Comparison of ENCODE assay signal across 23 mouse cellular contexts in the genomic region with DNA sequence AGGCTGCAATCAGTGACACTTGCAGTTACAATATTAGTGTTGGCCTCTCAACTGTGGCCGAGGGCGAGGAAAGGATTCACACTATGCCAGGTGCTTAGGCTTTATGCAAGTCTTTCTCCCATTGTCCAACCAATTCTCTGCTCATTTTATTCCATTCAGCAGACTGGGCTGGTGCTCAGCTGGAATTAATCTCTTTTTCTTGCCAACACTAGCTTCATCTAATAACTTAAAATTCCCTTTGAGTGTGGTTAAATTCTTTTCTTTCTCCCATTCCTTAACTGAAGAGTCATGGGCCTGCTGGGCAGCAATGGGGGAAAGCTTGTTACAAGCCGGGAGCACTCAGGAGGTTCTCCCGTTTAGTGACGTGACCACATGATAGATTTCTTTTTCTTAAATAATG. TPM values are rescaled to one million over a fixed set of nuclear protein-coding genes. Genes with fewer than 3 reads are reported as not detected.
DNase-seq lines count a peak whose midpoint lies in the region; ATAC-seq and TF ChIP-seq lines count a peak whose summit lies in the region.
"Had no signal": no experiment of that assay in that cellular context is flagged by ENCODE, and none has a peak within 500 bp of the region (broad histone marks: within the 10 kb centered on the region; RNA-seq: fewer than 3 reads in every experiment).

No protein-coding gene starts in this region.

- H3K9me3 ChIP-seq in hindbrain, postnatal 0 days (ENCODE audit: low read length), result no peaks in the 10 kb centered on the region
- H3K9me3 ChIP-seq in hindbrain, embryonic 14.5 days (ENCODE audit: control insufficient read depth, low read length), result no peaks in the 10 kb centered on the region
- H3K9me3 ChIP-seq: embryonic facial prominence, embryonic 10.5 days; embryonic facial prominence, embryonic 12.5 days; forebrain, embryonic 10.5 days; forebrain, embryonic 12.5 days had no signal

- DNase-seq in hindbrain, postnatal 0 days (ENCODE audit: low spot score), result no peak
- DNase-seq in hindbrain, embryonic 14.5 days (ENCODE audit: low spot score), result no peak
- no peak for DNase-seq in left cerebral cortex, adult 2 months (ENCODE audit: extremely low spot score in 1 of 2, low spot score in 2 of 2)
- no peak for DNase-seq in left cerebral cortex, adult 18-20 months (ENCODE audit: low spot score in 2 of 2)
- DNase-seq in NIH3T3 (ENCODE audit: low read depth), result peak; percentile 4
- DNase-seq in embryo, embryonic 10.5 days (ENCODE audit: low spot score), result no peak
- no peak for DNase-seq in kidney, postnatal 36 days
- DNase-seq: adrenal gland, adult 2 months; adrenal gland, postnatal 10 days; adrenal gland, postnatal 25 days; cerebellum, adult 11 months; cerebellum, adult 18-20 months; cerebellum, adult 8-10 months; cerebellum, adult 9-11 months; cerebellum, postnatal 14 days; cerebellum, postnatal 36 days had no signal

- 46% methylated on average over 5 of the region's 5 CpGs for WGBS in hindbrain, postnatal 0 days
- 50% methylated on average over 5 of the region's 5 CpGs for WGBS in hindbrain, embryonic 14.5 days

- no peak for ATAC-seq in hindbrain, postnatal 0 days
- no peak for ATAC-seq in hindbrain, embryonic 14.5 days (ENCODE audit: low FRiP score)
- ATAC-seq: forebrain, embryonic 14.5 days; forebrain, embryonic 16.5 days had no signal

- intact Hi-C loops in left cerebral cortex, adult 2 months (cut with DNase I), result no loop called here

- no peaks in the 10 kb centered on the region for H3K4me1 ChIP-seq in hindbrain, postnatal 0 days (ENCODE audit: insufficient read depth, low read length)
- H3K4me1 ChIP-seq in hindbrain, embryonic 14.5 days (replicated peaks; ENCODE audit: control insufficient read depth, insufficient read depth, low read length), result no peaks in the 10 kb centered on the region
- H3K4me1 ChIP-seq: embryonic facial prominence, embryonic 12.5 days had no signal

- H3K27me3 ChIP-seq in hindbrain, postnatal 0 days (ENCODE audit: insufficient read depth, low read length), result no peaks in the 10 kb centered on the region
- no peaks in the 10 kb centered on the region for H3K27me3 ChIP-seq in hindbrain, embryonic 14.5 days (ENCODE audit: control insufficient read depth, insufficient read depth, low read length)
- H3K27me3 ChIP-seq: embryonic facial prominence, embryonic 12.5 days; forebrain, embryonic 12.5 days had no signal

- no peak overlapping the region for H3K9ac ChIP-seq in hindbrain, postnatal 0 days (replicated peaks; ENCODE audit: low read length)
- H3K9ac ChIP-seq in hindbrain, embryonic 14.5 days, result no peak overlapping the region
- H3K9ac ChIP-seq: embryonic facial prominence, embryonic 12.5 days; forebrain, embryonic 12.5 days had no signal

- H3K36me3 ChIP-seq in hindbrain, postnatal 0 days (ENCODE audit: insufficient read depth, low read length), result peaks cover 8% of the 10 kb centered on the region; the same call in 1 of the 2 replicates
- H3K36me3 ChIP-seq in hindbrain, embryonic 14.5 days (replicated peaks; ENCODE audit: control insufficient read depth, insufficient read depth), result peaks cover 46% of the 10 kb centered on the region
- H3K36me3 ChIP-seq: embryonic facial prominence, embryonic 10.5 days; embryonic facial prominence, embryonic 12.5 days; forebrain, embryonic 12.5 days had no signal

- H3K4me3 ChIP-seq in hindbrain, postnatal 0 days (ENCODE audit: low read length), result no peak overlapping the region
- no peak overlapping the region for H3K4me3 ChIP-seq in hindbrain, embryonic 14.5 days (replicated peaks; ENCODE audit: low read length)
- H3K4me3 ChIP-seq in left cerebral cortex, adult 2 months, result no peak overlapping the region
- H3K4me3 ChIP-seq: embryonic facial prominence, embryonic 10.5 days; embryonic facial prominence, embryonic 12.5 days; forebrain, embryonic 10.5 days; forebrain, embryonic 12.5 days had no signal

- TF ChIP-seq CTCF in hindbrain, postnatal 0 days (IDR thresholded peaks at IDR 0.05; ENCODE audit: low read depth), result no peak
- no peak for TF ChIP-seq CTCF in left cerebral cortex, adult 2 months (IDR thresholded peaks at IDR 0.05)

- peak overlapping the region; percentile 46; the same call in 1 of the 2 replicates for H3K27ac ChIP-seq in hindbrain, postnatal 0 days
- no peak overlapping the region for H3K27ac ChIP-seq in hindbrain, embryonic 14.5 days
- H3K27ac ChIP-seq in left cerebral cortex, adult 2 months, result peak overlapping the region; percentile 16; the same call in 1 of the 2 replicates
- H3K27ac ChIP-seq: embryonic facial prominence, embryonic 10.5 days; embryonic facial prominence, embryonic 12.5 days; forebrain, embryonic 10.5 days; forebrain, embryonic 12.5 days had no signal

- H3K4me2 ChIP-seq in hindbrain, postnatal 0 days (ENCODE audit: low read depth, low read length), result no peak overlapping the region
- no peak overlapping the region for H3K4me2 ChIP-seq in hindbrain, embryonic 14.5 days (replicated peaks)
- H3K4me2 ChIP-seq: embryonic facial prominence, embryonic 12.5 days; forebrain, embryonic 12.5 days had no signal

RNA-seq across cellular contexts. Expression of gene Pygl, which starts 54.2 kb away (rescaled TPM):
- total RNA-seq in hindbrain, postnatal 0 days (2014; rRNA removed), result 9.0 and 10.9 TPM in 2 replicates
- 8.3 and 8.4 TPM in 2 replicates for polyA plus RNA-seq in hindbrain, postnatal 0 days (2015; fragmentation: Nextera tagmentation; extraction: Ambion mirVana)
- 9.2 and 9.4 TPM in 2 replicates for polyA plus RNA-seq in hindbrain, embryonic 14.5 days (2014; fragmentation: Nextera tagmentation; extraction: Ambion mirVana)
- 1 to 10 TPM; 3.6 to 3.8 TPM for total RNA-seq in left cerebral cortex, adult 2 months (2021)
- total RNA-seq in left cerebral cortex, adult 18-20 months (2021), result 1 to 10 TPM; 3.8 to 5.8 TPM
- polyA plus RNA-seq: C2C12 had no signal
